Comparison of ENCODE assay signal across 8 mouse cellular contexts in genomic region chr7:17059463-17059844, GRCm38 (mm10). TPM values are rescaled to one million over a fixed set of nuclear protein-coding genes. Genes with fewer than 3 reads are reported as not detected.
DNase-seq lines count a peak whose midpoint lies in the region; ATAC-seq and TF ChIP-seq lines count a peak whose summit lies in the region.

No protein-coding gene starts in this region.

- peak; percentile 39 for DNase-seq in kidney, adult 18-20 months
- DNase-seq in kidney, adult 11 months = no peak
- no peak for DNase-seq in forebrain, postnatal 0 days
- DNase-seq in liver, embryonic 14.5 days (ENCODE audit: low read depth in 3 of 3, low spot score in 3 of 3) = no peak
- no peak for DNase-seq in adrenal gland, postnatal 36 days
- DNase-seq in ovary, adult 18-20 months (ENCODE audit: low spot score) = no peak

- no peaks in the 10 kb centered on the region for H3K9me3 ChIP-seq in forebrain, postnatal 0 days (ENCODE audit: low read length)
- H3K9me3 ChIP-seq in liver, embryonic 14.5 days (ENCODE audit: control insufficient read depth, low read length) = no peaks in the 10 kb centered on the region

- H3K27me3 ChIP-seq in forebrain, postnatal 0 days (ENCODE audit: insufficient read depth, low read length) = no peaks in the 10 kb centered on the region; the same call in 1 of the 2 replicates
- H3K27me3 ChIP-seq in liver, embryonic 14.5 days (ENCODE audit: control insufficient read depth, insufficient read depth, low read length) = no peaks in the 10 kb centered on the region; the same call in 1 of the 2 replicates

- no peak for TF ChIP-seq EP300 in liver, embryonic 14.5 days (IDR thresholded peaks at IDR 0.05; ENCODE audit: low read depth)

- peaks cover 15% of the 10 kb centered on the region; the same call in 1 of the 2 replicates for H3K4me1 ChIP-seq in forebrain, postnatal 0 days (ENCODE audit: insufficient read depth)
- H3K4me1 ChIP-seq in liver, embryonic 14.5 days (replicated peaks; ENCODE audit: control insufficient read depth in 2 of 2, insufficient read depth in 2 of 2, low read length in 1 of 2) = peaks cover 49 to 56% of the 10 kb centered on the region in 2 experiments

- TF ChIP-seq CTCF in forebrain, postnatal 0 days (IDR thresholded peaks at IDR 0.05; ENCODE audit: low read depth) = no peak
- no peak for TF ChIP-seq CTCF in liver, embryonic 14.5 days (IDR thresholded peaks at IDR 0.05; ENCODE audit: low read depth)

- peak; percentile 50 for ATAC-seq in CD4-positive, CD25-positive, alpha-beta regulatory T cell, adult 4 months
- no peak for ATAC-seq in forebrain, postnatal 0 days
- no peak for ATAC-seq in liver, embryonic 14.5 days (ENCODE audit: insufficient read depth)
- ATAC-seq in granulocyte monocyte progenitor cell, adult 5-6 weeks (replicated peaks; ENCODE audit: poor library complexity, severe bottlenecking) = no peak

- no peak overlapping the region for H3K4me3 ChIP-seq in forebrain, postnatal 0 days (ENCODE audit: low read depth, low read length)
- no peak overlapping the region for H3K4me3 ChIP-seq in liver, embryonic 14.5 days (ENCODE audit: insufficient read depth in 1 of 2, low read depth in 2 of 2, low read length in 2 of 2)

- 60% methylated on average over 3 of the region's 3 CpGs for WGBS in forebrain, postnatal 0 days
- WGBS in liver, embryonic 14.5 days (ENCODE audit: insufficient replicate concordance) = 59% methylated on average over 3 of the region's 3 CpGs

- H3K9ac ChIP-seq in forebrain, postnatal 0 days = no peak overlapping the region
- peak overlapping the region; percentile 65 for H3K9ac ChIP-seq in liver, embryonic 14.5 days (replicated peaks)

- H3K4me2 ChIP-seq in forebrain, postnatal 0 days (ENCODE audit: low read depth) = peak overlapping the region; percentile 68; the same call in 1 of the 2 replicates
- peak overlapping the region; percentile 55 for H3K4me2 ChIP-seq in liver, embryonic 14.5 days (ENCODE audit: low read depth)

- peak overlapping the region; percentile 73 for H3K27ac ChIP-seq in forebrain, postnatal 0 days (ENCODE audit: low read depth, low read length)
- H3K27ac ChIP-seq in liver, embryonic 14.5 days = peak overlapping the region; percentile 99

- no peaks in the 10 kb centered on the region for H3K36me3 ChIP-seq in forebrain, postnatal 0 days (ENCODE audit: insufficient read depth)
- H3K36me3 ChIP-seq in liver, embryonic 14.5 days (replicated peaks; ENCODE audit: control insufficient read depth, insufficient read depth, low read depth) = no peaks in the 10 kb centered on the region; the same call in 1 of the 2 replicates

RNA-seq across cellular contexts. Expression of gene Hif3a, which starts 2.8 kb away (rescaled TPM):
- under 1 TPM; 0.60 to 0.91 TPM for polyA plus RNA-seq in CD4-positive, CD25-positive, alpha-beta regulatory T cell, adult 4 months (2017; shearing (Covaris generic))
- total RNA-seq in forebrain, postnatal 0 days (2014; rRNA removed) = 7.2 and 12.2 TPM in 2 replicates
- 1.1 and 2.0 TPM in 2 replicates for polyA plus RNA-seq in forebrain, postnatal 0 days (2015; fragmentation: Nextera tagmentation; extraction: Ambion mirVana)
- 9.8 and 12.2 TPM in 2 replicates for polyA plus RNA-seq in liver, embryonic 14.5 days (2012; rRNA removed)
- polyA plus RNA-seq in liver, embryonic 14.5 days (2014; fragmentation: Nextera tagmentation; extraction: Ambion mirVana) = 22.8 and 23.9 TPM in 2 replicates
- total RNA-seq in granulocyte monocyte progenitor cell, adult 5-6 weeks (2014; fragmentation: Nextera tagmentation) = 0.04 and 1.1 TPM in 2 replicates
- 0.05 and 0.47 TPM in 2 replicates for total RNA-seq in granulocyte monocyte progenitor cell, adult 5-6 weeks (2017)
- total RNA-seq in adrenal gland, postnatal 36 days (2021) = 1 to 10 TPM; 1.6 to 2.7 TPM

RNA-seq across cellular contexts. Expression of gene Psg16, which starts 14.4 kb away (rescaled TPM):
- polyA plus RNA-seq in CD4-positive, CD25-positive, alpha-beta regulatory T cell, adult 4 months (2017; shearing (Covaris generic)) = 1 to 10 TPM in 1 of 2 experiments, under 1 TPM in 1; 0.13 to 1.4 TPM
- 2.3 and 5.1 TPM in 2 replicates for total RNA-seq in forebrain, postnatal 0 days (2014; rRNA removed)
- polyA plus RNA-seq in forebrain, postnatal 0 days (2015; fragmentation: Nextera tagmentation; extraction: Ambion mirVana) = 3.3 and 5.7 TPM in 2 replicates
- 0.02 and 0.18 TPM in 2 replicates for polyA plus RNA-seq in liver, embryonic 14.5 days (2012; rRNA removed)
- polyA plus RNA-seq in liver, embryonic 14.5 days (2014; fragmentation: Nextera tagmentation; extraction: Ambion mirVana) = 0.08 TPM in 2 replicates
- 0.15 and 0.49 TPM in 2 replicates for total RNA-seq in granulocyte monocyte progenitor cell, adult 5-6 weeks (2014; fragmentation: Nextera tagmentation)
- total RNA-seq in granulocyte monocyte progenitor cell, adult 5-6 weeks (2017) = 0.22 and 0.41 TPM in 2 replicates
- total RNA-seq in adrenal gland, postnatal 36 days (2021) = under 1 TPM; 0.30 to 0.46 TPM

RNA-seq across cellular contexts. Expression of gene Ppp5c, which starts 31.7 kb away (rescaled TPM):
- polyA plus RNA-seq in CD4-positive, CD25-positive, alpha-beta regulatory T cell, adult 4 months (2017; shearing (Covaris generic)) = 10 to 100 TPM; 56.6 to 76.0 TPM
- 56.6 and 65.7 TPM in 2 replicates for total RNA-seq in forebrain, postnatal 0 days (2014; rRNA removed)
- polyA plus RNA-seq in forebrain, postnatal 0 days (2015; fragmentation: Nextera tagmentation; extraction: Ambion mirVana) = 129 and 137 TPM in 2 replicates
- polyA plus RNA-seq in liver, embryonic 14.5 days (2012; rRNA removed) = 61.7 and 68.3 TPM in 2 replicates
- polyA plus RNA-seq in liver, embryonic 14.5 days (2014; fragmentation: Nextera tagmentation; extraction: Ambion mirVana) = 38.5 and 42.8 TPM in 2 replicates
- 96.2 and 123 TPM in 2 replicates for total RNA-seq in granulocyte monocyte progenitor cell, adult 5-6 weeks (2014; fragmentation: Nextera tagmentation)
- total RNA-seq in granulocyte monocyte progenitor cell, adult 5-6 weeks (2017) = 81.0 and 89.8 TPM in 2 replicates
- 10 to 100 TPM; 71.5 to 87.2 TPM for total RNA-seq in adrenal gland, postnatal 36 days (2021)
